Mouse (Mus musculus): ENCODE results near the gene Cracr2b.

DNA sequence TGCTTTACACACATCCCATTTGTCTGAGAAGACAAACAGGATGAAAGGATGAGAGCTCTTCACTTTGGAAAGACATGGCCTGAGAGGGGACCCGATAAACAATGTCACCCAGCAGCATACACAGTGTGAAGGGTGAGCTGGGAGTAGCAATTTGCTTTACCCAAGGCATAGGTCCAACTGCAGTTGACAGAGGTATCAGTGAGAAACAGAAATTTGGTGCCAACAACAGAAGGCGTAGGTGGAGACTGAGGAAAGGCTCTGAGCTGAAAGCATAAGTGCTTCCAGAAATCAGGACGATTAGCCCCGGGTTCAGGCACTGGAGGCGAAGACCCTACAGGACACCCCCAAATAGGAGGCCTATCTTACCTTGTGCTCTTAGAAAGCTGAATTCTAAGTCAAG is 49.3 kb downstream of the Cracr2b start:
- TF ChIP-seq CTCF (IDR thresholded peaks at IDR 0.05; ENCODE audit: control insufficient read depth, insufficient read depth, insufficient read length) (no peak), USF1 (IDR thresholded peaks at IDR 0.05; ENCODE audit: low read depth) (no peak), MYOG (IDR thresholded peaks at IDR 0.05; ENCODE audit: control insufficient read depth, extremely low read depth, insufficient read length) (no peak), MAX (IDR thresholded peaks at IDR 0.05) (no peak), CEBPB (IDR thresholded peaks at IDR 0.05; ENCODE audit: low read depth) (no peak), FOSL1 (IDR thresholded peaks at IDR 0.05; ENCODE audit: insufficient read depth, low read length, poor library complexity, severe bottlenecking) (no peak), MYOD1 (IDR thresholded peaks at IDR 0.05; ENCODE audit: control insufficient read depth, insufficient read length, low read depth) (no peak)

Measured in C2C12 (cell line).